Mouse (Mus musculus): Measurements from ENCODE around the gene Obox1.
"Not testable (repeated sequence)": the region's sequence is repeated elsewhere in the genome, so short reads cannot be mapped to it uniquely, and the experiment has no call there.

DNA sequence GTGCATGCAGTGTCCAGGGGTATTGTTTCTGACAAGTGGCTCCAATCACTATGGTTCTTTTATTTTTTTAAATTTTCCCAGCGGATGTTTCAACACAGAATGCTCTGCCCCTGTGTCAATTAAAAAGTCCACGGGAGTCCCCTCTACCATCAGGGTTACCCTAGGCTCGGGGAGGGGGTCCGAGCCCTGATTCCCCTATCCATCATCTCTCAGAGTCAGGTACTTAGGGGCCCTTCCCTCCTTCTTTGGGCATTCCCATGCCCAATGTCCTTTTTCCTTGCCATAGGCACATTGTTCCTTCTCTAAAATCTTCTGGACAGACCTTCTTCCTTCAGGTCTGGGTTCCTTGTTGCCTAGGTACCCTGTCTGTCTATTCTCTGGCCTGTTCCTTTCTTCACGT, 120.7 kb downstream of the Obox1 start:
- not testable (repeated sequence) for TF ChIP-seq CTCF (IDR thresholded peaks at IDR 0.05; ENCODE audit: low read depth, low read length); EP300 (IDR thresholded peaks at IDR 0.05; ENCODE audit: insufficient read depth, low read depth, low read length)

Data from ES-Bruce4 (cell line).